9 mouse cellular contexts compared by ENCODE assay signal in genomic region chr4:102986917-102987316, GRCm38 (mm10). TPM values are rescaled to one million over a fixed set of nuclear protein-coding genes. Genes with fewer than 3 reads are reported as not detected.
DNase-seq lines count a peak whose midpoint lies in the region; ATAC-seq and TF ChIP-seq lines count a peak whose summit lies in the region.
"Had no signal": no experiment of that assay in that cellular context is flagged by ENCODE, and none has a peak within 500 bp of the region (broad histone marks: within the 10 kb centered on the region; RNA-seq: fewer than 3 reads in every experiment).

No protein-coding gene starts in this region.

- TF ChIP-seq CTCF in ES-Bruce4 (IDR thresholded peaks at IDR 0.05; ENCODE audit: low read depth, low read length) = peak; percentile 43
- TF ChIP-seq CTCF in liver, embryonic 14.5 days (IDR thresholded peaks at IDR 0.05; ENCODE audit: low read depth) = peak; percentile 71

- no peak overlapping the region for H3K27ac ChIP-seq in ES-Bruce4 (ENCODE audit: insufficient read depth, low read length)
- H3K27ac ChIP-seq in forebrain, embryonic 16.5 days (ENCODE audit: low read length) = no peak overlapping the region
- H3K27ac ChIP-seq in liver, embryonic 14.5 days = no peak overlapping the region
- no peak overlapping the region for H3K27ac ChIP-seq in neural tube, embryonic 13.5 days (replicated peaks)

- no peaks in the 10 kb centered on the region for H3K9me3 ChIP-seq in ES-Bruce4 (replicated peaks; ENCODE audit: control insufficient read depth, insufficient read depth, low read length, poor library complexity, severe bottlenecking)
- H3K9me3 ChIP-seq in forebrain, embryonic 16.5 days (ENCODE audit: control insufficient read depth, low read length) = no peaks in the 10 kb centered on the region
- no peaks in the 10 kb centered on the region for H3K9me3 ChIP-seq in liver, embryonic 14.5 days (ENCODE audit: control insufficient read depth, low read length)
- H3K9me3 ChIP-seq in neural tube, embryonic 13.5 days = no peaks in the 10 kb centered on the region

- H3K4me3 ChIP-seq in ES-Bruce4 (ENCODE audit: low read depth, low read length) = no peak overlapping the region
- no peak overlapping the region for H3K4me3 ChIP-seq in forebrain, embryonic 16.5 days (replicated peaks; ENCODE audit: low read length)
- no peak overlapping the region for H3K4me3 ChIP-seq in liver, embryonic 14.5 days (ENCODE audit: insufficient read depth in 1 of 2, low read depth in 2 of 2, low read length in 2 of 2)
- no peak overlapping the region for H3K4me3 ChIP-seq in neural tube, embryonic 13.5 days

- H3K27me3 ChIP-seq in ES-Bruce4 (ENCODE audit: control insufficient read depth, insufficient read depth, low read length, poor library complexity, severe bottlenecking) = no peaks in the 10 kb centered on the region
- no peaks in the 10 kb centered on the region for H3K27me3 ChIP-seq in forebrain, embryonic 16.5 days (replicated peaks; ENCODE audit: control insufficient read depth, insufficient read depth, low read length)
- no peaks in the 10 kb centered on the region for H3K27me3 ChIP-seq in liver, embryonic 14.5 days (ENCODE audit: control insufficient read depth, insufficient read depth, low read length)
- no peaks in the 10 kb centered on the region for H3K27me3 ChIP-seq in neural tube, embryonic 13.5 days

- H3K9ac ChIP-seq in ES-Bruce4 (ENCODE audit: low read depth, poor library complexity, severe bottlenecking) = no peak overlapping the region
- no peak overlapping the region for H3K9ac ChIP-seq in forebrain, embryonic 16.5 days (replicated peaks; ENCODE audit: low read depth, low read length)
- H3K9ac ChIP-seq in liver, embryonic 14.5 days (replicated peaks) = no peak overlapping the region
- no peak overlapping the region for H3K9ac ChIP-seq in neural tube, embryonic 13.5 days

- ATAC-seq in cerebellum, adult (ENCODE audit: insufficient number of reproducible peaks, low FRiP score, low TSS enrichment) = peak; percentile 81; the same call in 1 of the 2 replicates
- peak; percentile 83 for ATAC-seq in forebrain, embryonic 16.5 days
- ATAC-seq in liver, embryonic 14.5 days (ENCODE audit: insufficient read depth) = no peak
- ATAC-seq in neural tube, embryonic 13.5 days (ENCODE audit: low read depth) = peak; percentile 77; the same call in 1 of the 2 replicates

- no peaks in the 10 kb centered on the region for H3K4me1 ChIP-seq in ES-Bruce4 (ENCODE audit: control insufficient read depth, insufficient read depth, low read length)
- no peaks in the 10 kb centered on the region for H3K4me1 ChIP-seq in forebrain, embryonic 16.5 days (replicated peaks; ENCODE audit: control insufficient read depth, insufficient read depth, low read length)
- H3K4me1 ChIP-seq in liver, embryonic 14.5 days (replicated peaks; ENCODE audit: control insufficient read depth in 2 of 2, insufficient read depth in 2 of 2, low read length in 1 of 2) = no peaks in the 10 kb centered on the region
- no peaks in the 10 kb centered on the region for H3K4me1 ChIP-seq in neural tube, embryonic 13.5 days (replicated peaks)

- no peak for TF ChIP-seq EP300 in ES-Bruce4 (IDR thresholded peaks at IDR 0.05; ENCODE audit: insufficient read depth, low read depth, low read length)
- TF ChIP-seq EP300 in liver, embryonic 14.5 days (IDR thresholded peaks at IDR 0.05; ENCODE audit: low read depth) = no peak

- 0% methylated on average over 2 of the region's 2 CpGs for WGBS in forebrain, embryonic 16.5 days
- WGBS in liver, embryonic 14.5 days (ENCODE audit: insufficient replicate concordance) = 3% methylated on average over 2 of the region's 2 CpGs
- 0% methylated on average over 2 of the region's 2 CpGs for WGBS in neural tube, embryonic 13.5 days

- DNase-seq in adrenal gland, adult (ENCODE audit: inconsistent age in 2 of 2, low spot score in 1 of 2) = peak; percentile 24 to 77
- no peak for DNase-seq in adrenal gland, adult 8-10 months
- DNase-seq in kidney, adult 11 months = peak; percentile 7
- DNase-seq in liver, embryonic 14.5 days (ENCODE audit: low read depth in 3 of 3, low spot score in 3 of 3) = peak; percentile 29 to 36 (median 35)

- H3K36me3 ChIP-seq in ES-Bruce4 (ENCODE audit: control insufficient read depth, insufficient read depth, low read length, poor library complexity, severe bottlenecking) = no peaks in the 10 kb centered on the region
- no peaks in the 10 kb centered on the region for H3K36me3 ChIP-seq in forebrain, embryonic 16.5 days (ENCODE audit: control insufficient read depth, insufficient read depth)
- H3K36me3 ChIP-seq in liver, embryonic 14.5 days (replicated peaks; ENCODE audit: control insufficient read depth, insufficient read depth, low read depth) = no peaks in the 10 kb centered on the region
- no peaks in the 10 kb centered on the region for H3K36me3 ChIP-seq in neural tube, embryonic 13.5 days

- no peak for TF ChIP-seq POLR2A in ES-Bruce4 (IDR thresholded peaks at IDR 0.05; ENCODE audit: insufficient read depth, low read length)

- no peak overlapping the region for H3K4me2 ChIP-seq in forebrain, embryonic 16.5 days (ENCODE audit: low read length)
- no peak overlapping the region for H3K4me2 ChIP-seq in liver, embryonic 14.5 days (ENCODE audit: low read depth)
- no peak overlapping the region for H3K4me2 ChIP-seq in neural tube, embryonic 13.5 days

RNA-seq across cellular contexts. Expression of gene Tctex1d1, which starts 8.5 kb away (rescaled TPM):
- not detected for total RNA-seq in adrenal gland, adult 8-10 months (2022)
- polyA plus RNA-seq in ES-Bruce4 (2011; ENCODE audit: insufficient read depth, insufficient read length, low read depth, missing spikeins) = not detected in 2 replicates
- polyA plus RNA-seq in forebrain, embryonic 16.5 days (2015; fragmentation: Nextera tagmentation; extraction: Ambion mirVana) = 0.53 and 1.1 TPM in 2 replicates
- polyA plus RNA-seq in liver, embryonic 14.5 days (2012; rRNA removed) = 0.17 and 0.21 TPM in 2 replicates
- 0.21 and 0.25 TPM in 2 replicates for polyA plus RNA-seq in liver, embryonic 14.5 days (2014; fragmentation: Nextera tagmentation; extraction: Ambion mirVana)
- polyA plus RNA-seq in neural tube, embryonic 13.5 days (2015; fragmentation: Nextera tagmentation; extraction: Ambion mirVana) = 0.91 and 1.9 TPM in 2 replicates

RNA-seq across cellular contexts. Expression of gene Insl5, which starts 39.7 kb away (rescaled TPM):
- total RNA-seq in adrenal gland, adult 8-10 months (2022) = not detected
- not detected in 2 replicates for polyA plus RNA-seq in ES-Bruce4 (2011; ENCODE audit: insufficient read depth, insufficient read length, low read depth, missing spikeins)
- 0.37 and 0.41 TPM in 2 replicates for polyA plus RNA-seq in forebrain, embryonic 16.5 days (2015; fragmentation: Nextera tagmentation; extraction: Ambion mirVana)
- polyA plus RNA-seq in liver, embryonic 14.5 days (2012; rRNA removed) = not detected in 2 replicates
- not detected in 2 replicates for polyA plus RNA-seq in liver, embryonic 14.5 days (2014; fragmentation: Nextera tagmentation; extraction: Ambion mirVana)
- polyA plus RNA-seq in neural tube, embryonic 13.5 days (2015; fragmentation: Nextera tagmentation; extraction: Ambion mirVana) = 0.49 TPM in 1 of 2 replicates, not detected in the other
- total RNA-seq: layer of hippocampus, postnatal 14 days had no signal
